Mouse (Mus musculus) urinary bladder, postnatal 36 days (tissue): ENCODE results near the gene Matn1.

Source experiments
- DNase-seq, 2 experiments: peaks; one replicate each; pipeline ENCODE4 v3.0.0; 2022; ENCODE audit warnings: low spot score in 2 of 2, mixed read lengths in 1 of 2

Gene Matn1

GRCm38 (mm10) chr4:130944112-130944511 is at the start of gene Matn1:
Gene Matn1, plus strand, starts transcription at chr4:130944385.
- no peak for DNase-seq

GRCm38 (mm10) chr4:130895701-130896100 is 48.5 kb upstream of the Matn1 start:
- peak; percentile 48 for DNase-seq

- peak; percentile 37 to 42 for DNase-seq
Measured at GRCm38 (mm10) chr4:130896372-130896771, 47.8 kb upstream of the Matn1 start.

GRCm38 (mm10) chr4:130899383-130899781 is 44.8 kb upstream of the Matn1 start:
- no peak for DNase-seq

- DNase-seq, result no peak
Measured at GRCm38 (mm10) chr4:130899782-130900427, 44.3 kb upstream of the Matn1 start.

- DNase-seq, result no peak
Measured at GRCm38 (mm10) chr4:130900746-130901145, 43.4 kb upstream of the Matn1 start.

- DNase-seq, result no peak
Measured at GRCm38 (mm10) chr4:130902289-130902781, 41.9 kb upstream of the Matn1 start.

- DNase-seq, result no peak
Measured at GRCm38 (mm10) chr4:130905025-130905424, 39.2 kb upstream of the Matn1 start.

GRCm38 (mm10) chr4:130905882-130906281 is 38.3 kb upstream of the Matn1 start:
- DNase-seq, result no peak

- peak in 1 of 2 experiments; percentile 67 for DNase-seq
Measured at GRCm38 (mm10) chr4:130906296-130906695, 37.9 kb upstream of the Matn1 start.

- DNase-seq, result no peak
Measured at GRCm38 (mm10) chr4:130907200-130908069, 36.8 kb upstream of the Matn1 start.

- no peak for DNase-seq
Measured at GRCm38 (mm10) chr4:130908133-130908532, 36.1 kb upstream of the Matn1 start.

GRCm38 (mm10) chr4:130909167-130909874 is 34.9 kb upstream of the Matn1 start:
- no peak for DNase-seq

- DNase-seq, result no peak
Measured at GRCm38 (mm10) chr4:130910666-130911065, 33.5 kb upstream of the Matn1 start.

- no peak for DNase-seq
Measured at GRCm38 (mm10) chr4:130912626-130913025, 31.6 kb upstream of the Matn1 start.

GRCm38 (mm10) chr4:130913077-130913476 is 31.1 kb upstream of the Matn1 start, which contains the start of gene Laptm5:
Gene Laptm5, plus strand, starts transcription at chr4:130913125.
- DNase-seq, result peak in 1 of 2 experiments; percentile 16

GRCm38 (mm10) chr4:130913511-130913910 is 30.7 kb upstream of the Matn1 start:
- no peak for DNase-seq

GRCm38 (mm10) chr4:130914011-130914410 is 30.2 kb upstream of the Matn1 start:
- DNase-seq, result no peak

- no peak for DNase-seq
Measured at GRCm38 (mm10) chr4:130914527-130914926, 29.7 kb upstream of the Matn1 start.

GRCm38 (mm10) chr4:130915006-130915667 is 29.0 kb upstream of the Matn1 start:
- DNase-seq, result no peak

- no peak for DNase-seq
Measured at GRCm38 (mm10) chr4:130915668-130916035, 28.5 kb upstream of the Matn1 start.

- DNase-seq, result no peak
Measured at GRCm38 (mm10) chr4:130916639-130917038, 27.5 kb upstream of the Matn1 start.
